Mouse (Mus musculus): ENCODE results near the gene Dlg4. TPM values are rescaled to one million over a fixed set of nuclear protein-coding genes. Genes with fewer than 3 reads are reported as not detected.

Gene Dlg4
- total RNA-seq (2023), result 10 to 100 TPM; 36.4 to 38.1 TPM

GRCm38 (mm10) chr11:70016669-70017068 is at the start of gene Dlg4:
Gene Dlg4 (plus strand): TSS chr11:70016942.

GRCm38 (mm10) chr11:69981141-69981762 is 35.5 kb upstream of the Dlg4 start, which contains the start of gene Ctdnep1:
Gene Ctdnep1 (plus strand): TSS chr11:69981156.

DNA sequence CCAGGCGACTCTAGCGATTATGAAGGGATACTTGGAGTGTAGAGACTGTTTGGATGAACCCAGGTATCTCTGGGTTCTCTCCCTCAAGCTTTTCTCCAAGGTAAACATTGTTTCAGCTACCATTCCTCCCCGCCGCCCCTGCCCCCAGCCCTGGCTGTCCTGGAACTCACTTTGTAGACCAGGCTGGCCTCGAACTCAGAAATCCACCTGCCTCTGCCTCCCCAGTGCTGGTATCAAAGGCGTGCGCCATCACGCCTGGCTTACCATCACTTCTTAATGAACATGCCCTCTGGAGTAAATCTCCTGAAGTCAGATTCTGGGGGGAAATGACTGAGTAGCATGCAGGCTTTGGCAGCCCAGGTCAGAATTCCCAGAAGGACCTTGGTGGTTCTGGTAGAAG is 34.5 kb upstream of the Dlg4 start, which contains the start of gene Elp5:
Gene Elp5, minus strand, starts transcription at position 293 of the 400 bp plus-strand sequence.

GRCm38 (mm10) chr11:69990850-69991691 is 25.7 kb upstream of the Dlg4 start, which contains the start of gene Gabarap:
Gene Gabarap (plus strand): TSS chr11:69991143.

DNA sequence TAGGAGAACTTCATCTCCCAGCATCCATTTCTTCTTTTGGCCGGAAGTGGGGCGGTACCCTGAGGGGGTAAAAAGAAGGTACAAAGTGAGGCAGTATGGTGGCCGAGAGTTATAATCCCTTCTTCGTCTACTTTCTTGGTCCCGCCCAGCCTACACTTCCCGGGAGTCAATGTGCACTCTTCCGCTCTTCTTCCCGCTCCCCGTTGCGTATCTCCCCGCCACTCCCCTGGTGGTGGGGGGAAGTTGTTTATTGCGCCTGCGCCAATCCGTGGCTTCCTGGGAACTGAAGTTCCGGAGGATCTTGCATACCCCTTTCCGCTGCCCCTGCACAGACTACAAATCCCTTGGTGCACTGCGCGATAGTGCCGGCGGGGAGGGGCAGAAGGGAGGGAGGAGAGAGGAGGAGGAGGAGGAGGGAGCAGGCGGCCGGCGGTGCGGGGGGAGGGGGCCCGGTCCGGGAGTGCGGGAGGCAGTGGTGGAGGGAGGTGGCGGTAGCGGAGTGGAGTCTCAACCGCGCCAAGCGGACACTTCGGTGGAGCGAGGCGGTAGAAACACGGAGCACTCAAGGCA is 21.3 kb upstream of the Dlg4 start, which contains the start of gene Phf23:
Gene Phf23, plus strand, starts transcription at position 387 of the 570 bp plus-strand sequence.

GRCm38 (mm10) chr11:70000396-70000898 is 16.3 kb upstream of the Dlg4 start, which contains the start of gene Dvl2:
Gene Dvl2 (plus strand): TSS chr11:70000595.

DNA sequence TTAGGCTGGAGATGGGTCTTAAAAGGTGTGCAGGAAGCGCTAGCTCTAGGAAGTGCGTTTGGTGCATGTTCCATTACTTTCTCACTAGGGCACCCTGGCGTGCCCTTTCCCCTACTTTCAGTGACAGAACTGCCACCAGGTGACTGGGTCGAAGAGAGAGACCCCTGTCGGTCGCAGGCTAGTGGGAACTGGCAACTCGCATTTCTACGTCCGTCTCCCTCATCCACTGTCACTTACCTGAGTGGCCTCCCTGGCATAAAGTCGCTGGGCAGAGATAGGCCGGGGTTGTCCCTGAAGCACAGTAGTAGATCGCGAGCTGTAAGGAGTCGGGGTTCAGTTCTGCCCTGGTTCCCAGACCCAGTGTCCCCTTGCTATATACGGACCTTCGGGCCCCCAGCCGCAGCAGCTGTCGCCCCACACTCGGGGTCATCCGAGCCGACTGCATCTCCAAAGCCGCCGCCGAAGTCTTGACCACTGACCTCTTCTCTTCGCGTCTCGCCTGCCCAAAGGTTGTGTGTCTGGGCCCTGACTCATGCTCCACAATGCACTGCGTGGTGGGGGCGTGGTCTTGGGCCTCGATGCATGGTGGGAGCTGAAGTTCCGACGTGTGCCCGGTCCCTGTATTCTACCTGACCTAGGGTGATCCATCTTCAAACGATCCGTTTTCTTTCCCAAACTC is 1.7 kb upstream of the Dlg4 start, which contains the start of gene Acadvl:
Gene Acadvl, minus strand, starts transcription at position 532 of the 679 bp plus-strand sequence.

GRCm38 (mm10) chr11:70053898-70054570 is 37.3 kb downstream of the Dlg4 start, which contains the start of gene Asgr1:
Gene Asgr1 (plus strand): TSS chr11:70054085.

GRCm38 (mm10) chr11:70091986-70092783 is 75.4 kb downstream of the Dlg4 start, which contains the start of gene Asgr2:
Gene Asgr2 (plus strand): TSS chr11:70092644.

Other genes starting within 250 kb of the Dlg4 start
- gene Chrnb1, start 221.0 kb upstream of the Dlg4 start, total RNA-seq (2023), result 1 to 10 TPM; 3.7 to 4.6 TPM
- gene Fgf11, start 215.1 kb upstream of the Dlg4 start, total RNA-seq (2023), result not detected
- gene Tmem102, start 211.3 kb upstream of the Dlg4 start, total RNA-seq (2023), result not detected
- gene Gm39566, start 201.6 kb upstream of the Dlg4 start, total RNA-seq (2023), result not detected
- gene Spem2, start 198.5 kb upstream of the Dlg4 start, total RNA-seq (2023), result not detected
- gene Spem1, start 194.8 kb upstream of the Dlg4 start, total RNA-seq (2023), result not detected
- gene Nlgn2, start 179.2 kb upstream of the Dlg4 start, total RNA-seq (2023), result 1 to 10 TPM in 1 of 2 experiments, under 1 TPM in 1; 0.95 to 1.3 TPM
- gene Tmem256, start 178.4 kb upstream of the Dlg4 start, total RNA-seq (2023), result 10 to 100 TPM; 18.6 to 19.6 TPM
- gene Plscr3, start 170.6 kb upstream of the Dlg4 start, total RNA-seq (2023), result 10 to 100 TPM; 13.7 to 17.8 TPM
- gene Tnk1, start 158.2 kb upstream of the Dlg4 start, total RNA-seq (2023), result not detected
- gene Tmem95, start 138.9 kb upstream of the Dlg4 start, total RNA-seq (2023), result not detected
- gene Kctd11, start 135.5 kb upstream of the Dlg4 start, total RNA-seq (2023), result 1 to 10 TPM; 1.5 to 2.1 TPM
- 100 to 1,000 TPM; 462 TPM for gene Acap1, start 121.4 kb upstream of the Dlg4 start, total RNA-seq (2023)
- gene 2810408A11Rik, start 116.0 kb upstream of the Dlg4 start, total RNA-seq (2023), result 1 to 10 TPM; 3.5 to 3.6 TPM
- 10 to 100 TPM; 64.4 to 66.0 TPM for gene Neurl4, start 115.9 kb upstream of the Dlg4 start, total RNA-seq (2023)
- 100 to 1,000 TPM; 132 to 133 TPM for gene Gps2, start 103.1 kb upstream of the Dlg4 start, total RNA-seq (2023)
- gene Eif5a, start 95.0 kb upstream of the Dlg4 start, total RNA-seq (2023), result 100 to 1,000 TPM; 389 to 417 TPM
- gene Ybx2, start 81.1 kb upstream of the Dlg4 start, total RNA-seq (2023), result not detected
- gene Slc2a4, start 68.8 kb upstream of the Dlg4 start, total RNA-seq (2023), result not detected
- gene Cldn7, start 52.2 kb upstream of the Dlg4 start, total RNA-seq (2023), result not detected
- 100 to 1,000 TPM; 113 to 123 TPM for gene Ctdnep1, start 35.8 kb upstream of the Dlg4 start, total RNA-seq (2023)
- gene Elp5, start 34.4 kb upstream of the Dlg4 start, total RNA-seq (2023), result 10 to 100 TPM; 36.1 to 48.5 TPM
- gene Gabarap, start 25.8 kb upstream of the Dlg4 start, total RNA-seq (2023), result 100 to 1,000 TPM; 182 to 187 TPM
- 10 to 100 TPM; 64.4 to 67.2 TPM for gene Phf23, start 21.2 kb upstream of the Dlg4 start, total RNA-seq (2023)
- 10 to 100 TPM; 40.8 to 42.1 TPM for gene Dvl2, start 16.3 kb upstream of the Dlg4 start, total RNA-seq (2023)
- gene Acadvl, start 1.5 kb upstream of the Dlg4 start, total RNA-seq (2023), result 10 to 100 TPM; 62.0 to 75.3 TPM
- not detected for gene Asgr1, start 37.1 kb downstream of the Dlg4 start, total RNA-seq (2023)
- not detected for gene Asgr2, start 75.7 kb downstream of the Dlg4 start, total RNA-seq (2023)
- not detected for gene Mgl2, start 113.4 kb downstream of the Dlg4 start, total RNA-seq (2023)
- gene Clec10a, start 139.3 kb downstream of the Dlg4 start, total RNA-seq (2023), result under 1 TPM in 1 of 2 experiments, not detected in 1; 0.99 TPM
- gene Slc16a11, start 195.8 kb downstream of the Dlg4 start, total RNA-seq (2023), result not detected
- gene Slc16a13, start 204.1 kb downstream of the Dlg4 start, total RNA-seq (2023), result 1 to 10 TPM; 2.6 to 3.1 TPM
- under 1 TPM in 1 of 2 experiments, not detected in 1; 0.15 TPM for gene Bcl6b, start 212.9 kb downstream of the Dlg4 start, total RNA-seq (2023)
- 10 to 100 TPM; 67.4 to 73.0 TPM for gene 0610010K14Rik, start 221.0 kb downstream of the Dlg4 start, total RNA-seq (2023)
- 1 to 10 TPM; 3.9 to 5.7 TPM for gene Gm21988, start 222.9 kb downstream of the Dlg4 start, total RNA-seq (2023)
- 10 to 100 TPM; 70.1 TPM for gene Rnasek, start 222.9 kb downstream of the Dlg4 start, total RNA-seq (2023)
- gene Alox12, start 238.4 kb downstream of the Dlg4 start, total RNA-seq (2023), result not detected